Mouse (Mus musculus) liver, embryonic 16.5 days (tissue): ENCODE results near the gene Reep3. TPM values are rescaled to one million over a fixed set of nuclear protein-coding genes. Genes with fewer than 3 reads are reported as not detected.
"Not testable (repeated sequence)": the region's sequence is repeated elsewhere in the genome, so short reads cannot be mapped to it uniquely, and the experiment has no call there.

Source experiments
- ATAC-seq: fragments of 200-750 bp; cut with Nextera tagmentation; 2 replicates; pipeline ENCODE4 v1.8.0; 2017; ENCODE audit warnings: low read depth, mild to moderate bottlenecking, moderate number of reproducible peaks, moderate library complexity
- H3K27ac ChIP-seq: fragments of 300-500 bp; sonication (generic); 2 replicates; pipeline ENCODE4 v1.5.1; 2014; ENCODE audit warnings: mild to moderate bottlenecking, low read length
- H3K27me3 ChIP-seq: fragments of 300-500 bp; sonication (generic); 2 replicates; pipeline ENCODE4 v1.6.1; 2014; ENCODE audit warnings: low read depth, low read length, mixed read lengths; ENCODE audit not compliant: control insufficient read depth, insufficient read depth
- H3K36me3 ChIP-seq: fragments of 300-500 bp; sonication (generic); 2 replicates; pipeline ENCODE4 v1.6.1; 2014; ENCODE audit warnings: mild to moderate bottlenecking; ENCODE audit not compliant: control insufficient read depth, insufficient read depth
- H3K4me1 ChIP-seq: fragments of 300-500 bp; sonication (generic); 2 replicates; pipeline ENCODE4 v1.6.1; 2014; ENCODE audit warnings: low read depth, low read length, mixed read lengths; ENCODE audit not compliant: control insufficient read depth
- H3K4me2 ChIP-seq: fragments of 300-500 bp; sonication (generic); 2 replicates; pipeline ENCODE4 v1.6.1; 2014; ENCODE audit warnings: low read depth, low read length, mixed read lengths
- H3K4me3 ChIP-seq: fragments of 300-500 bp; sonication (generic); 2 replicates; pipeline ENCODE4 v1.5.1; 2014; ENCODE audit warnings: low read depth, mild to moderate bottlenecking, low read length
- H3K9ac ChIP-seq: fragments of 300-500 bp; sonication (generic); 2 replicates; pipeline ENCODE4 v1.6.1; 2014; ENCODE audit warnings: low read depth, low read length
- H3K9me3 ChIP-seq: fragments of 300-500 bp; sonication (generic); replicated peaks from 2 replicates; pipeline ENCODE4 v1.6.1; 2016; ENCODE audit warnings: low read length; ENCODE audit not compliant: control insufficient read depth
- WGBS: fragments of 180-500 bp; shearing (Covaris S2); extraction: QIAGEN DNeasy Blood & Tissue Kit; methylation state at CpG from one replicate; pipeline ENCODE4 v1.1.7; 2014; ENCODE audit not compliant: insufficient replicate concordance; 5-methylcytosine and 5-hydroxymethylcytosine counted together
- polyA plus RNA-seq: library from polyadenylated mRNA; unstranded; fragments of >200 nt; fragmentation: Nextera tagmentation; extraction: Ambion mirVana; gene quantifications from 2 replicates; pipeline ENCODE4 v1.2.1, GENCODE M21; 2015

The Reep3 gene
- polyA plus RNA-seq, 1 experiment from 2014 or later, result 10.0 TPM

GRCm38 (mm10) chr10:67010521-67010920 lies 86.2 kb downstream of the Reep3 start:
- 75% methylated on average over 12 of the region's 12 CpGs for WGBS
- no peak overlapping the region for H3K27ac ChIP-seq
- H3K36me3 ChIP-seq, result no peaks in the 10 kb centered on the region
- H3K9me3 ChIP-seq, result no peaks in the 10 kb centered on the region
- H3K27me3 ChIP-seq, result no peaks in the 10 kb centered on the region
- H3K4me2 ChIP-seq, result no peak overlapping the region
- no peak overlapping the region for H3K4me3 ChIP-seq
- H3K9ac ChIP-seq, result no peak overlapping the region
- ATAC-seq, result no peak
- H3K4me1 ChIP-seq, result no peaks in the 10 kb centered on the region

GRCm38 (mm10) chr10:67004527-67005042 lies 92.2 kb downstream of the Reep3 start:
- Histone ChIP-seq H3K9me3 (no peaks in the 10 kb centered on the region), H3K27ac (peak overlapping the region; percentile 74), H3K9ac (peak overlapping the region; percentile 40), H3K27me3 (peaks cover 8% of the 10 kb centered on the region), H3K4me1 (peaks cover 17% of the 10 kb centered on the region), H3K36me3 (no peaks in the 10 kb centered on the region), H3K4me2 (peak overlapping the region; percentile 74), H3K4me3 (peak overlapping the region; percentile 54)
- WGBS, result 1% methylated on average over 12 of the region's 12 CpGs
- 0 out of 2 replicates have a peak, but pooled peaks have one; percentile 5 for ATAC-seq

GRCm38 (mm10) chr10:67003743-67004526 lies 92.8 kb downstream of the Reep3 start:
- H3K27ac ChIP-seq, result peak overlapping the region; percentile 74
- H3K4me2 ChIP-seq, result peak overlapping the region; percentile 74
- peak overlapping the region; percentile 54 for H3K4me3 ChIP-seq
- peaks cover 8% of the 10 kb centered on the region for H3K27me3 ChIP-seq
- H3K4me1 ChIP-seq, result peaks cover 17% of the 10 kb centered on the region
- H3K9me3 ChIP-seq, result no peaks in the 10 kb centered on the region
- H3K9ac ChIP-seq, result peak overlapping the region; percentile 40
- ATAC-seq, result peak; percentile 67
- WGBS, result under 1% methylated on average over 22 of the region's 22 CpGs
- no peaks in the 10 kb centered on the region for H3K36me3 ChIP-seq

- WGBS, result 1% methylated on average over 25 of the region's 25 CpGs
- peak overlapping the region; percentile 74 for H3K27ac ChIP-seq
- peaks cover 8% of the 10 kb centered on the region for H3K27me3 ChIP-seq
- peaks cover 17% of the 10 kb centered on the region for H3K4me1 ChIP-seq
- H3K9ac ChIP-seq, result peak overlapping the region; percentile 28; the same call in 1 of the 2 replicates
- no peaks in the 10 kb centered on the region for H3K36me3 ChIP-seq
- H3K4me2 ChIP-seq, result peak overlapping the region; percentile 74
- peak overlapping the region; percentile 54 for H3K4me3 ChIP-seq
- H3K9me3 ChIP-seq, result no peaks in the 10 kb centered on the region
- no peak for ATAC-seq
Measured at GRCm38 (mm10) chr10:67003009-67003742, 93.6 kb downstream of the Reep3 start.

GRCm38 (mm10) chr10:67002207-67003008 lies 94.3 kb downstream of the Reep3 start:
- H3K27ac ChIP-seq, result no peak overlapping the region; the same call in 1 of the 2 replicates
- H3K9ac ChIP-seq, result no peak overlapping the region; the same call in 1 of the 2 replicates

GRCm38 (mm10) chr10:67000958-67001615 lies 95.7 kb downstream of the Reep3 start:
- not testable (repeated sequence) for H3K4me2 ChIP-seq, H3K9ac ChIP-seq, ATAC-seq, H3K9me3 ChIP-seq, H3K4me3 ChIP-seq, H3K36me3 ChIP-seq, H3K27ac ChIP-seq, H3K27me3 ChIP-seq
- H3K4me1 ChIP-seq, result peaks cover 17% of the 10 kb centered on the region
- 80% methylated on average over 13 of the region's 13 CpGs for WGBS

More at GRCm38 (mm10) chr10:67002207-67003008, 94.3 kb downstream of the Reep3 start:
- Histone ChIP-seq H3K36me3 (no peaks in the 10 kb centered on the region), H3K4me1 (peaks cover 17% of the 10 kb centered on the region), H3K4me2 (peak overlapping the region; percentile 74), H3K9me3 (no peaks in the 10 kb centered on the region), H3K4me3 (peak overlapping the region; percentile 54), H3K27me3 (peaks cover 8% of the 10 kb centered on the region)
- 15% methylated on average over 30 of the region's 30 CpGs for WGBS
- ATAC-seq, result peak; percentile 63

- no peak overlapping the region for H3K4me2 ChIP-seq
- H3K4me3 ChIP-seq, result no peak overlapping the region
- WGBS, result 73% methylated on average over 5 of the region's 5 CpGs
- H3K9me3 ChIP-seq, result no peaks in the 10 kb centered on the region
- no peak overlapping the region for H3K27ac ChIP-seq
- H3K36me3 ChIP-seq, result no peaks in the 10 kb centered on the region
- H3K9ac ChIP-seq, result no peak overlapping the region
- H3K27me3 ChIP-seq, result peaks cover 8% of the 10 kb centered on the region
- ATAC-seq, result no peak
- peaks cover 17% of the 10 kb centered on the region for H3K4me1 ChIP-seq
Measured at GRCm38 (mm10) chr10:67000136-67000535, 96.6 kb downstream of the Reep3 start.

- no peak overlapping the region for H3K4me2 ChIP-seq
- peaks cover 8% of the 10 kb centered on the region for H3K27me3 ChIP-seq
- no peaks in the 10 kb centered on the region for H3K36me3 ChIP-seq
- H3K27ac ChIP-seq, result no peak overlapping the region
- H3K9ac ChIP-seq, result no peak overlapping the region
- H3K4me1 ChIP-seq, result peaks cover 15% of the 10 kb centered on the region
- H3K9me3 ChIP-seq, result no peaks in the 10 kb centered on the region
- H3K4me3 ChIP-seq, result no peak overlapping the region
- no peak for ATAC-seq
- 59% methylated on average over 7 of the region's 7 CpGs for WGBS
Measured at GRCm38 (mm10) chr10:66998770-66999169, 98.0 kb downstream of the Reep3 start.
